Mouse (Mus musculus) spleen, adult 2 months (tissue): ENCODE data around the gene Larp1.

ENCODE experiments used
- CTCF ChIP-seq: fragments of 200-500 bp; IDR thresholded peaks from 2 replicates; pipeline ENCODE4 v1.5.1; 2011; ENCODE audit warnings: mild to moderate bottlenecking, inconsistent platforms; ENCODE audit not compliant: insufficient read depth, insufficient read length, insufficient replicate concordance; ENCODE audit errors: extremely low read depth
- POLR2A ChIP-seq: fragments of 200-500 bp; IDR thresholded peaks from 2 replicates; pipeline ENCODE4 v1.6.1; 2011; ENCODE audit warnings: low read depth, low read length, inconsistent platforms

GRCm38 (mm10) chr11:57975876-57976275 lies 33.0 kb upstream of the Larp1 start:
- TF ChIP-seq POLR2A = no peak
- no peak for TF ChIP-seq CTCF
